Mouse (Mus musculus) G1E (cell line): ENCODE results near the gene Ap5b1.

Experiments
- CTCF ChIP-seq: IDR thresholded peaks from 2 replicates; pipeline ENCODE4 v1.5.1; 2012; ENCODE audit warnings: low read depth, low read length, inconsistent platforms, mixed read lengths
- GATA1 ChIP-seq: IDR thresholded peaks from 2 replicates; pipeline ENCODE4 v1.6.1; 2012; ENCODE audit warnings: borderline replicate concordance, low read length, inconsistent platforms, mixed read lengths
- GATA2 ChIP-seq: IDR thresholded peaks from 2 replicates; pipeline ENCODE4 v1.6.1; 2012; ENCODE audit warnings: low read depth, low read length, inconsistent platforms, borderline replicate concordance
- POLR2AphosphoS5 ChIP-seq: IDR thresholded peaks from 2 replicates; pipeline ENCODE4 v1.6.1; 2012; ENCODE audit warnings: low read depth, low read length, inconsistent platforms; ENCODE audit not compliant: insufficient replicate concordance
- TAL1 ChIP-seq: conservative IDR thresholded peaks from 2 replicates; pipeline ENCODE4 v1.6.1; 2012; ENCODE audit warnings: low read depth, low read length, inconsistent platforms, mixed read lengths

GRCm38 (mm10) chr19:5559631-5560456 is 8.0 kb upstream of the Ap5b1 start:
- TF ChIP-seq CTCF (no peak), GATA1 (no peak), TAL1 (no peak), POLR2AphosphoS5 (no peak), GATA2 (no peak)
